Comparison of ENCODE assay signal across 9 mouse cellular contexts in genomic region chr9:44488416-44488815, GRCm38 (mm10). TPM values are rescaled to one million over a fixed set of nuclear protein-coding genes. Genes with fewer than 3 reads are reported as not detected.
A peak's percentile ranks its signal among the peaks of the same experiment; 100 is the strongest.
DNase-seq lines count a peak whose midpoint lies in the region; ATAC-seq and TF ChIP-seq lines count a peak whose summit lies in the region.
"Had no signal": no experiment of that assay in that cellular context is flagged by ENCODE, and none has a peak within 500 bp of the region (broad histone marks: within the 10 kb centered on the region; RNA-seq: fewer than 3 reads in every experiment).

No protein-coding gene starts in this region.

- peak overlapping the region; percentile 21 for H3K4me3 ChIP-seq in liver, adult 2 months (ENCODE audit: insufficient read depth, low read depth, low read length)
- peak overlapping the region; percentile 98; the same call in 1 of the 2 replicates for H3K4me3 ChIP-seq in forebrain, embryonic 10.5 days
- no peak overlapping the region for H3K4me3 ChIP-seq in hindbrain, postnatal 0 days (ENCODE audit: low read length)

- peak overlapping the region; percentile 88 for H3K4me2 ChIP-seq in hindbrain, postnatal 0 days (ENCODE audit: low read depth, low read length)

- no peak for TF ChIP-seq POLR2A in liver, adult 2 months (IDR thresholded peaks at IDR 0.05; ENCODE audit: extremely low read depth, insufficient read depth, low read length)

- peaks cover 36% of the 10 kb centered on the region for H3K4me1 ChIP-seq in liver, adult 2 months (ENCODE audit: control insufficient read depth, insufficient read depth, low read length)
- peaks cover 99% of the 10 kb centered on the region for H3K4me1 ChIP-seq in forebrain, embryonic 10.5 days
- peaks cover 68% of the 10 kb centered on the region for H3K4me1 ChIP-seq in hindbrain, postnatal 0 days (ENCODE audit: insufficient read depth, low read length)

- no peaks in the 10 kb centered on the region for H3K36me3 ChIP-seq in liver, adult 2 months (ENCODE audit: control insufficient read depth, insufficient read depth, low read length)
- H3K36me3 ChIP-seq in forebrain, embryonic 10.5 days (replicated peaks): peaks cover 16% of the 10 kb centered on the region
- no peaks in the 10 kb centered on the region for H3K36me3 ChIP-seq in hindbrain, postnatal 0 days (ENCODE audit: insufficient read depth, low read length)

- H3K9ac ChIP-seq in liver, adult 2 months (ENCODE audit: low read depth, low read length): peak overlapping the region; percentile 67
- no peak overlapping the region for H3K9ac ChIP-seq in hindbrain, postnatal 0 days (replicated peaks; ENCODE audit: low read length)

- H3K27ac ChIP-seq in liver, adult 2 months (replicated peaks; ENCODE audit: insufficient read depth, low read depth, low read length): peak overlapping the region; percentile 93
- H3K27ac ChIP-seq in forebrain, embryonic 10.5 days: peak overlapping the region; percentile 86
- peak overlapping the region; percentile 85 for H3K27ac ChIP-seq in hindbrain, postnatal 0 days

- no peak for ATAC-seq in hindbrain, postnatal 0 days

- H3K27me3 ChIP-seq in liver, adult 2 months (ENCODE audit: control insufficient read depth, insufficient read depth, low read length): no peaks in the 10 kb centered on the region
- H3K27me3 ChIP-seq in forebrain, embryonic 10.5 days (ENCODE audit: poor library complexity, severe bottlenecking): no peaks in the 10 kb centered on the region
- H3K27me3 ChIP-seq in hindbrain, postnatal 0 days (ENCODE audit: insufficient read depth, low read length): no peaks in the 10 kb centered on the region

- no peaks in the 10 kb centered on the region for H3K9me3 ChIP-seq in forebrain, embryonic 10.5 days
- H3K9me3 ChIP-seq in hindbrain, postnatal 0 days (ENCODE audit: low read length): no peaks in the 10 kb centered on the region

- peak; percentile 91 for DNase-seq in liver, adult 2 months (ENCODE audit: extremely low read depth, low read depth, low spot score)
- no peak for DNase-seq in liver
- DNase-seq in forebrain, embryonic 10.5 days (ENCODE audit: extremely low spot score, low spot score): no peak
- DNase-seq in hindbrain, postnatal 0 days (ENCODE audit: low spot score): no peak
- DNase-seq in lung, postnatal 4 days: peak; percentile 39 to 67
- no peak for DNase-seq in layer of hippocampus, postnatal 14 days (ENCODE audit: low spot score in 2 of 2)
- DNase-seq in spleen, postnatal 4 days (ENCODE audit: low spot score in 2 of 2): no peak
- DNase-seq in layer of hippocampus, postnatal 10 days (ENCODE audit: low spot score in 2 of 2): no peak

- no peak for TF ChIP-seq CTCF in liver, adult 2 months (IDR thresholded peaks at IDR 0.05; ENCODE audit: low read depth, low read length)
- no peak for TF ChIP-seq CTCF in hindbrain, postnatal 0 days (IDR thresholded peaks at IDR 0.05; ENCODE audit: low read depth)

- peaks cover 29% of the 10 kb centered on the region; the same call in 1 of the 2 replicates for H3K79me2 ChIP-seq in liver, adult 2 months (ENCODE audit: control insufficient read depth, insufficient read depth, low read length)

- 10% methylated on average over 8 of the region's 8 CpGs for WGBS in liver, adult 2 months
- 17% methylated on average over 8 of the region's 8 CpGs for WGBS in forebrain, embryonic 10.5 days
- 9% methylated on average over 8 of the region's 8 CpGs for WGBS in hindbrain, postnatal 0 days

RNA-seq across cellular contexts. Expression of gene Bcl9l, which starts 5.8 kb away (rescaled TPM):
- total RNA-seq in liver, adult 2 months (2014; rRNA removed): 5.4 and 5.9 TPM in 2 replicates
- polyA plus RNA-seq in liver, adult 2 months (2012; rRNA removed): 26.0 and 27.9 TPM in 2 replicates
- polyA plus RNA-seq in forebrain, embryonic 10.5 days (2016; fragmentation: Nextera tagmentation; extraction: Ambion mirVana): 3.9 and 5.0 TPM in 2 replicates
- total RNA-seq in hindbrain, postnatal 0 days (2014; rRNA removed): 32.7 and 44.5 TPM in 2 replicates
- polyA plus RNA-seq in hindbrain, postnatal 0 days (2015; fragmentation: Nextera tagmentation; extraction: Ambion mirVana): 7.8 and 8.4 TPM in 2 replicates
- total RNA-seq in layer of hippocampus, postnatal 14 days (2021): 10 to 100 TPM; 76.1 to 76.3 TPM
- total RNA-seq in layer of hippocampus, postnatal 10 days (2021): 10 to 100 TPM; 91.2 to 97.7 TPM

RNA-seq across cellular contexts. Expression of gene Upk2, which starts 33.6 kb away (rescaled TPM):
- total RNA-seq in liver, adult 2 months (2014; rRNA removed): not detected in 2 replicates
- not detected in 2 replicates for polyA plus RNA-seq in liver, adult 2 months (2012; rRNA removed)
- polyA plus RNA-seq in forebrain, embryonic 10.5 days (2016; fragmentation: Nextera tagmentation; extraction: Ambion mirVana): not detected in 2 replicates
- not detected in 2 replicates for total RNA-seq in hindbrain, postnatal 0 days (2014; rRNA removed)
- polyA plus RNA-seq in hindbrain, postnatal 0 days (2015; fragmentation: Nextera tagmentation; extraction: Ambion mirVana): not detected in 2 replicates
- not detected for total RNA-seq in layer of hippocampus, postnatal 14 days (2021)
- not detected for total RNA-seq in layer of hippocampus, postnatal 10 days (2021)
- total RNA-seq: gastrocnemius, postnatal 36 days had no signal

RNA-seq across cellular contexts. Expression of gene Foxr1, which starts 47.5 kb away (rescaled TPM):
- total RNA-seq in liver, adult 2 months (2014; rRNA removed): not detected in 2 replicates
- polyA plus RNA-seq in liver, adult 2 months (2012; rRNA removed): not detected in 2 replicates
- polyA plus RNA-seq in forebrain, embryonic 10.5 days (2016; fragmentation: Nextera tagmentation; extraction: Ambion mirVana): not detected in 2 replicates
- total RNA-seq in hindbrain, postnatal 0 days (2014; rRNA removed): not detected in 2 replicates
- not detected in 2 replicates for polyA plus RNA-seq in hindbrain, postnatal 0 days (2015; fragmentation: Nextera tagmentation; extraction: Ambion mirVana)
- total RNA-seq in layer of hippocampus, postnatal 14 days (2021): not detected
- total RNA-seq in layer of hippocampus, postnatal 10 days (2021): not detected
- total RNA-seq: gastrocnemius, postnatal 36 days had no signal

Comparison
In these comparisons a context has a peak if more than half of its experiments do, and no peak if none do; other contexts are left out.
1. DNase-seq: peak in liver, adult 2 months (single experiment) and lung, postnatal 4 days (2 of 2); none in liver (single experiment), forebrain, embryonic 10.5 days (single experiment), hindbrain, postnatal 0 days (single experiment), layer of hippocampus, postnatal 14 days (0 of 2), spleen, postnatal 4 days (0 of 2) and layer of hippocampus, postnatal 10 days (0 of 2).
2. Peak in every context shown above with its lines, with median percentiles within 50 percentile points of each other: H3K27ac ChIP-seq.